Mouse (Mus musculus): ENCODE measurements around the gene Tmub1.
"Not testable (repeated sequence)": the region's sequence is repeated elsewhere in the genome, so short reads cannot be mapped to it uniquely, and the experiment has no call there.

The Tmub1 gene

DNA sequence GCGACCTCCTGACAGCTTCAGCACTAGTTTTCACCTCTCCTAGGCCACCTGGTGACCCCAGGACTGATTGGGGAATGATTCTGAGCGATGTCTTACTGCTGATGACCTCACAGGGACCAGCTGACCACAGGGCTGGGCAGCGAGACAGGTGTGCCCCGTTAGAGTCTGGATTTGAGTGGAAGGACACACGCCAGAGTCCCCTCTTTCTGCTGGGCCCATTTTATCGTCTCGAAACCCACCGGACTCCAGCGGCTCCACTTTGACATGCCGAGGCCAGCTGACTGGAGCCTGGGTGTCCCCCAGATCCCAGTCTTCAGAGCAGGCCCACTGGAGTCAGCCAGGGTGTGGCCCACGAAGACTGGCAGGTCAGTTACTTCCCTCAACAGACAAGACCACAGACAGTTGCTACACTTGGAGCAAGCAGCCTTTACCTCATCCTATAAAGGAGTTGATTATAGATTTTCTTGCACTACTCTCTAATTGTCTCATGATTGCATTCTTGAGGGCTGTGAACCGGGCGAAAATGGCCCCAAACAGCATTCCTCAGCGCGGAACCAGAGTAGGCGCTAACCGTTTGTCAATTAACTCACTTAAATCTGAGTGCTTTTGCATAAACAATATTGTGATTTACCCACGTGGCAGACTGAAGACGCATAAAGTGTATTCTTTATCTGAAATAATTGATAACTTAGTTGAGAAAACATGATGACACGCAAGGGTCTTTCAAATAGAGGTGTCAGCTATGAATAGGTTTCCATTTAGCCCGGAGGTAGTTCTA is 23.5 kb downstream of the Tmub1 start:
- DNase-seq (ENCODE audit: low spot score) = no peak

DNA sequence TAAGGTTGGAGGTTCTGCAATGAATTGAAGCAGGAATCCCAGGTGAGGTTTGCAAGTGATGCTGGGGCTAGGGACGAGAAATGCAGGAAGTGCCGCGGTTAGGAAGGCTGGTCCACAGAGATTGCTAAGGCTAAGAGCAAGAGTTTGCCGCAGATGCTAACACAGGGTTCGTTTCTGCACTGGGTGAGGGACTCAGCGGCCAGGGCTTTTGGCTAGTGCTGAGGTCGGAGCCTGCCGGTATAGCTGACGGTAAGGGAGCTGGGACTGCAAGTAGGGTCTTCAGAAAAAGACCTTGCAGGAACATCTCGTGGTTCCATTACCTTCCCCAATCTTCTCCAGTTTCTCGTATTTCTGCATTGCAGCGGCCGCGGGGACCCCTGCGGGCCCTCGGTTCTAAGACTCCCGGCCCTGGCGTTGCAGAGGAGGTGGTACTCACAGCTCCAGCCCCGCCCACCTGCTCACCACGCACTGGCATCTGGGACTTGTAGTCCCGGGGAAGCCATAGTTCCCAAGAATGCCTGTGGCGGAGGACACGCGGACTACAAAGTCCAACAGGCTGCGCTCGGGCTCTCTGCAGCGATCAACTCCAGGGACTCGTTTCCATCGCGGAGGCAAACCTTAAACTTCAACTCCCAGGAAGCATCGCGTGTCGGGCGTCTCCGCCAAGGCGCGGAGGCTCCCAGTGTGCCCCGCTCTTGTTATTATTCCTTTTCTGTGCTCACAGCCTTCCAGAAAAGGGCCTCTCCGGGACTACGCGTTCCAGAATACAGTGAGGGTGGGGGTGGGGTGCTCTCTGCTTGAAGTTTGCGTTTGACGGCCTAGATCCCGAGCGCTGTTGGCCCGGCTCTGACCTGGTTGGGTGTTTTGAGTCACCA is 24.3 kb downstream of the Tmub1 start, which contains the start of the genes Cdk5 and Slc4a2:
TSS of gene Cdk5 (minus strand) at position 402 of the 875 bp plus-strand sequence.
TSS of gene Slc4a2 (plus strand) at position 709 of the 875 bp plus-strand sequence.
- DNase-seq (ENCODE audit: low spot score) = peak; percentile 99

GRCm38 (mm10) chr5:24420381-24420780 is 27.3 kb downstream of the Tmub1 start:
- DNase-seq (ENCODE audit: low spot score) = no peak

GRCm38 (mm10) chr5:24417587-24417986 is 30.1 kb downstream of the Tmub1 start:
- no peak for DNase-seq (ENCODE audit: low spot score)

GRCm38 (mm10) chr5:24416222-24416736 is 31.4 kb downstream of the Tmub1 start:
- DNase-seq (ENCODE audit: low spot score) = peak; percentile 89

GRCm38 (mm10) chr5:24413938-24414337 is 33.7 kb downstream of the Tmub1 start:
- no peak for DNase-seq (ENCODE audit: low spot score)

- DNase-seq (ENCODE audit: low spot score) = no peak
Measured at GRCm38 (mm10) chr5:24413042-24413693, 34.5 kb downstream of the Tmub1 start, which contains the start of gene Asic3. Gene Asic3 (plus strand): TSS chr5:24413392.

DNA sequence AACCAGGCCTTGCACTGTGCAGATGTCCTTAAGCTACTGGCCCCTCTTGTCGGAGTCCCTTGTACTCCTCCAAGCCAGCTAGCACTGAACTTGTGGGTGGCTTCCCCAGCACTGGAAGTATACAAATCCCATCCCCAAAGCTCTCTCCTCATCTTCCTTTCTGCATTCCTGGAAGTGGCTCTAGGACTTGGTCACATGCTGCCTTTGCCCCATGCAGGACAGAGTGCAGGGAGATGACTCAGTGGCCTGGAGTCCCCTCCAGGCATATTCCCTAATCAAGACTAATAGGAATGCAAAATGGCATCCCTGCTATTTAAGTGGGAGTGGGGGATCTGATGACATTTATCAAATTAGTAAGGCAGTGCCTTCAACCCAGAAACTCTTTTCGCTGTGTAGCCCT is 35.6 kb downstream of the Tmub1 start:
- DNase-seq (ENCODE audit: low spot score) = no peak

DNA sequence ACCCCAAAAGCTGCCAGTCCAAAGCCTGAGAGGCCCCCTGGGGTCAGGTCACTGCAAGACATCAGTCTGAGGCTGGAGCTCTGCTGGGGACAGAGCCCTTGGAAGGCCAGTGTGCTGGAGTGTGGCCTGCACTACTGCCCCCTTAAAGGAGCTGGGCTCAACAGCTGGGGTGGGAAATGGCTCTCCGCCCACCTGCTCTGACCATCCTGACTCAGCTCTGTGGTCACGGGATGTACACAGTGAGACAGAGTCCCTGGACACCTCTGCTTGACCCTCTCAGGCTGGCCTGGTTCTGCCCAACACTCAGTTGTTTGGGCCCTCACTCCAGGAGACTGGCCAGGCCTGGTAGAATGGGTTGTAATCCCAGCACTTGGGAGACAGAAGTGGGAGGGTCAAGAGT is 38.2 kb downstream of the Tmub1 start:
- no peak for DNase-seq (ENCODE audit: low spot score)

DNA sequence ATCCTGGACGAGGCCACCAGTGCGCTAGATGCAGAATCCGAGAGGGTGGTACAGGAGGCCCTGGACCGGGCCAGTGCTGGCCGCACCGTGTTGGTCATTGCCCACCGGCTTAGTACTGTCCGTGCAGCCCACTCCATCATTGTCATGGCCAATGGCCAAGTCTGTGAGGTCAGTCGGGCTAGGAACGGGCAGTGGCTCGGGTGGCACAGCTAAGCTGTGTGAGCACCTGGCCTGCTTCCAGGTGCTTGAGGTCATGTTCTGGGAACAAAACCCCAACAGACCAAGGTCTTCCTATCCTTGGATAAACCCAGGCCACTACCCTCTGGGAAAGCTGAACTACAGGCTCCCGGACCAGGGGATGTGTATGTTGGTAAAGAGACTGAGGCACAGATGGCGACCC is 39.0 kb downstream of the Tmub1 start:
- no peak for DNase-seq (ENCODE audit: low spot score)

GRCm38 (mm10) chr5:24405389-24405876 is 42.2 kb downstream of the Tmub1 start:
- no peak for DNase-seq (ENCODE audit: low spot score)

DNA sequence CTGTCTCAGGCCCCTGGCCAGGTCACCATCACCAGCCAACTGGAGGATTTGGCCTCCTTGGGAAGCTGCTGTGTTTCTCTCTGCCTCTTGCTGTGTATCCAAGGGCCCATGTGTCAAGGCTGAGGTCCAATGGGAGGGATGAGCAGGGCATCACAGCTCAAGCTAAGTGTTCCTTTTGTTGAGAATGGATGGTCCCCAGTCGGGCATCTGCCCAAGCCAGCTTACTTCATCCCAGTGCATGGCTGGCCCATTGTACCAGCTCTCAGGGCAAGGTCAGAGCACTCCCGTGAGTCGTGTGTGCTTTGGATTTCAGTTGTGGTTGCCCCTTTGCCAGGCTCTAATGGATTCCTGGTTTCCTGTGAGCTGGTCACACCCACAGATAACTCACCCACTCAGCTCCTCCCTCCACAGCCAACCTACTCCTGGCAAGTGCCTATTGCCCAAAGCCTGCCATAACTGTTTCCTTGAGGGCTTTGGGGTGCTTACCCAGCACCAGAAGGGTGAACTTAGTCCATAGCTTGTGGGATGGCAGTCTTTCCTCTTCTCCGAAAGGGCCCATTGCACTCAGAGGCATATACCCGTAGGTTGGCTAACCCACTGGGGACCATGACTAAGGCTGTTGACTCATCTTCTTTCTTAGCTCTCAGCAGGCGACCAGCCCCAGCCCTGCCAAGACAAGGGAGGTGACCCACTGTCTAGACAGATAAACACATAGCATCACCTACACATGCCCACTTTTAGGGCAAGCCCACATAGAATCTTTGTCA is 42.9 kb downstream of the Tmub1 start:
- no peak for DNase-seq (ENCODE audit: low spot score)

GRCm38 (mm10) chr5:24401969-24402368 is 45.7 kb downstream of the Tmub1 start:
- no peak for DNase-seq (ENCODE audit: low spot score)

DNA sequence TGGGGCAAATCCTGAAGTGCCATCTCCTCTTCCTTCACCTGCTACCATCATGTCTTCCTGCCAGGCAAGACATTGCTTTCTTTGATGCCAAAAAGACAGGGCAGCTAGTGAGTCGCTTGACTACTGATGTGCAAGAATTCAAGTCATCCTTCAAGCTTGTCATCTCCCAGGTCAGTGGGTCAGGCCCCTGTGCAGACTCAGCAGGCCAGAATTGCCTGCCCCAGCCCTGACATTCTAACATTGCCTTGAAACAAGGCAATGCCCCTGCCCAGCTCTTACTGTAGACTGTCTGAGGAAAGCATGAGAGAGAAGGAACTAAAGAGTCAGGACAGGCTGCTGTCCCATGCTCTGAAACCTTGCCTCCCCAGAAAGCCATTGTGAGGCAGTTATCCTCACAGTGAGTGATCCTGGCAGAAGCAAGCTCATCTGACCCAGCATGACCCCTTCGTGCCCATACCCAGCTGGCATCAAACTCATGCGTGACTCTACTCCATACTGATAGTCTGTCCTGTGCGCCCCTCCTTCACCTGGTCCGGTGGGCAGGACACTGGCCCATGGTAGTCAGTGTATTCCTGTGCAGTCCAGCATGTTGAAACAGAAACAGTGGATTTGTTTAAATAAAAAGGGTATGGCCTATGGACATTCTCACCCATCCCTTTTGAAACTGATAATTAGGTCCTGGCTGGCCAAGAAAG is 46.6 kb downstream of the Tmub1 start:
- DNase-seq (ENCODE audit: low spot score) = no peak

GRCm38 (mm10) chr5:24400362-24400761 is 47.3 kb downstream of the Tmub1 start:
- no peak for DNase-seq (ENCODE audit: low spot score)

GRCm38 (mm10) chr5:24399686-24400085 is 48.0 kb downstream of the Tmub1 start:
- DNase-seq (ENCODE audit: low spot score) = no peak

- DNase-seq (ENCODE audit: low spot score) = not testable (repeated sequence)
Measured at GRCm38 (mm10) chr5:24396254-24396653, 51.4 kb downstream of the Tmub1 start.
